Mouse (Mus musculus): Measurements from ENCODE around the gene Pkp3.

The Pkp3 gene

DNA sequence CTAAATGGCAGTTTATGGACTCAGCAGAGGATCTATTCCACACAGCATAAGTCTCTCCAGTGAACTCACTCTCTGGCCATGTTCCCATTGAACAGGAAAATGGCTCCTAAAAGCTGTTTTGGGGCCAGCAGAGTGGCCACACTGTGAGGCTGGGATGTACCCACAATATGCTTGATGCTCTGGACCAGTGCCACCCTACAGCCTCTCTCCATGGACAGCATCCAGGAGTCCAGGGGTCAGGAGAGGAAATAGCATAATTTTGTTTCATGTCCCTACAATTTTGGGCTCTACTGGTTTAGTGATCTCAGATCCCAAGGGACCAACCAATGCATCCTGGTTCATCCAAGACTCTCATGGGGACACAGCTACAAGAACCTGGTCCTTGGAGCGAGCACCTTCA lies 20.5 kb upstream of the Pkp3 start:
- no peak for DNase-seq (ENCODE audit: low spot score in 2 of 2)

GRCm38 (mm10) chr7:141058601-141059341 lies 19.2 kb upstream of the Pkp3 start:
- DNase-seq (ENCODE audit: low spot score in 2 of 2), result no peak

DNA sequence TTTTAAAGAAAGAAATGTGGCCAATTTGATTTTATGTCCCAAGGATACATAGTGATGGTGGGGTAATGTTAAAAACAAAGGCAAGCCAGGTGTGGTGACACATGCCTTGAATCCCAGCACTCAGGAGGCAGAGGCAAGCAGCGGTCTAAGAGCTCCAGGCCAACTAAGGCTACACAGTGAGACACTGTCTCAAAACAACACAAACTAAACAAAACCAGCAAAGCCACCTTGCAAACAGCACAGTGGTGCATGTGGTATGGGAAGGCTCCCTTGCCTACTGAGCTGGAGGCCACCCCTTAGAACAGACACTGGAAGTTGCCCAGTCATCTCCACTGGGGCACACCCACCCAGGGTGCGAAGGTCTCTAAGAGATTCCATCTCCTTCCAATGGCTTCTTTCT lies 18.1 kb upstream of the Pkp3 start:
- no peak for DNase-seq (ENCODE audit: low spot score in 2 of 2)

GRCm38 (mm10) chr7:141060426-141061242 lies 17.4 kb upstream of the Pkp3 start, which contains the start of gene B4galnt4:
TSS of gene B4galnt4 (plus strand) at chr7:141061104.
- DNase-seq (ENCODE audit: low spot score in 2 of 2), result peak in 1 of 2 experiments; percentile 68

GRCm38 (mm10) chr7:141061269-141061692 lies 16.7 kb upstream of the Pkp3 start:
- DNase-seq (ENCODE audit: low spot score in 2 of 2), result no peak

DNA sequence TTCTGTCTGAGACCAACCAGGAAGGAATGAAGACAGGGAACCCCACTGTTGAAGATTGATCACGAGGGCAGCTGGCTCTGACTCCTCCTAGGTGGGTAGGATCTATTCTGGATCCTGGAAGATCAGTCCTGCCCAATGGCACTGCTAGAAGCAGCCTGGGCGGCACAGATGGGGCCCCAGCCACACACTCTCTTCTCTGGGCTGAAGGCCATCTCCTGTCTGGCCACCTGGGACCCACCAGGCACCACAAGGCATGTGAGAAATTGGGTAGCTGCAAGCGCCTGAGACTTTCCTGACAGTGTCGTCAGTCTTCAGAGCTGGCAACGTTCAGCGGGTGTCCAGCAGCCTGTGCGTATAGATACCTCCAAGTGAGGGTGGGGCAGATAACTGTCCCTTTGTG lies 15.5 kb upstream of the Pkp3 start:
- no peak for DNase-seq (ENCODE audit: low spot score in 2 of 2)

DNA sequence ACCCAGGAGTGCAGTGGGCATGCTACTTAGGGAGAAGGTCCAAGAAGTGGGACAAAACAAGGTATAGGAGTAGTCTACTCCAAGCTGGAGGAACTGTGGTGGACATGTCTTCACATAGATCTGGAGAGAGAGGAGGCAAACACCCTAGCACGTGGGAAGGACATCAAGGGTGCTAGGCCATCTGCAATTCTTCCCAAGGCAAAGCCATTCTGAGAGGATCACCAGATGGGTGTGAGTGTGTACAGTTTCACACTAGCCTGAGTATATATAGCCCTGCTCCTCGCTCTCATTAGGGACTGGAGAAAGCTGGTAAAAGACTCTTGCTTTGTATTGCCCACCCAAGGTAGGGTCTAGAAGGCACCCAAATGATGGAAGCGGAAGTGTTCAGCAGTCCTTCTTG lies 14.7 kb upstream of the Pkp3 start:
- DNase-seq (ENCODE audit: low spot score in 2 of 2), result no peak

DNA sequence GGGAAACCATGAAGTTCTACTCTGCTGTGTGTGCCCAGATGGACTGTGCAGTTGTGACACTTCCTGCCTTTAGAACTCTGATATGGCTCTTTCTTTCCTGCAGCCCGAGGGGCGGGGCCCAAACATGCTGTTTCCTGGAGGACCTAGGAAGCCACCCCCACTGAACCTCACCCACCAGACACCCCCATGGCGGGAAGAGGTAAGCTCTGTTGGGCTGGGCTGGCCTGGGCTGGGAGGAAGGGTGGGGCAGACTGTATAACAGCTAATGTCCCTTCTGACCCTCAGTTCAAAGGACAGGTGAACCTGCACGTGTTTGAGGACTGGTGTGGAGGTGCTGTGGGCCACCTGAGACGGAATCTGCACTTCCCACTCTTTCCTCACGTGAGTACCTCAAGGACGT lies 13.8 kb upstream of the Pkp3 start:
- no peak for DNase-seq (ENCODE audit: low spot score in 2 of 2)

- no peak for DNase-seq (ENCODE audit: low spot score in 2 of 2)
Measured at GRCm38 (mm10) chr7:141064576-141064975, 13.4 kb upstream of the Pkp3 start.

DNA sequence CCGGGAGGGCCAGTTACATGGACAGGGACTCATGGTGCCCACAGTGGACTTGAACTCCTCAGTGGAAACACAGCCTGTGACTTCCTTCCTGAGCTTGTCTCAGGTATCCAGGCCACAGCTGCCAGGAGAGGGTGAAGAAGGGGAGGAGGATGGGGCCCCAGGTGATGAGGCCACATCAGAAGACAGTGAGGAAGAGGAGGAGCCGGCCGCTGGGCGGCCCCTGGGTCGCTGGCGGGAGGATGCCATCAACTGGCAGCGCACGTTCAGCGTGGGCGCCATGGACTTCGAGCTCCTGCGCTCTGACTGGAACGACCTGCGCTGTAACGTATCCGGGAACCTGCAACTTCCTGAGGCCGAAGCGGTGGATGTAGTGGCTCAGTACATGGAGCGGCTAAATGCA lies 9.7 kb upstream of the Pkp3 start:
- no peak for DNase-seq (ENCODE audit: low spot score in 2 of 2)

GRCm38 (mm10) chr7:141070058-141070862 lies 7.8 kb upstream of the Pkp3 start:
- DNase-seq (ENCODE audit: low spot score in 2 of 2), result peak in 1 of 2 experiments; percentile 77

DNA sequence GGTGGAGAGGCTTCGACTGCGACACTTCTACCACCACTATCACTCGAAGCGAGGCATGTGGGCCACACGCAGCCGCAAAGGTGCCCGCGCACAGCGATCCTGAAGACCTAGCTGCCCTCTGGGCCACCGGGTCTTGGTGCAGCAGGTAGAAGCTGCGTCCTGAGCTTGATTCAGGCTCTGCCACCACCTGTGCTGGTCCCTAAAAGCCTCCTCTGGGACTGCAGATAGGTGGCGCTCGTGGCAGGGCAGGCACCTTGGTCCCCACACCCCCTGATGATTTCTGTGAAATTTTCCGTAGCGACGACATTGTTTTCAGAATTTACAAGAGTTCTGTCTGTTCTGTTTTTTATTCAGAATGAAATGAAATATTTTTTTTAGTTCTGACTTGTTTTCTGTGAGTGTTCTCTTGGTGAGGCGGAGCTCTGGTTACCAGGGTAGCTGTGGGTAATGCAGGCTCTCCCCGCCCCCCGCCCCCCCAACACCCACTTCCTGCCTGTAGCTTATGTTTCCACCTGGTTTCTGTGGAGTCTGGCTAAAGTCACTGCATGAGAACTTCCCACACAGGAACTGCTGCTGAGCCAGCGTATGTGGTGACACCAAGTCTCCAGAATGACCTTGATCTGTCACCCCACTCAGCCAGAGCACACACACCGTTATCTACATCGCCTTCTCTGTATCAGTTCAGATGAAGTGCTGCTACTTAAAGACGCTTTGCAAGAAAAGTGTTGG lies 5.8 kb upstream of the Pkp3 start:
- peak in 1 of 2 experiments; percentile 74 for DNase-seq (ENCODE audit: low spot score in 2 of 2)

GRCm38 (mm10) chr7:141073782-141074181 lies 4.2 kb upstream of the Pkp3 start:
- no peak for DNase-seq (ENCODE audit: low spot score in 2 of 2)

DNA sequence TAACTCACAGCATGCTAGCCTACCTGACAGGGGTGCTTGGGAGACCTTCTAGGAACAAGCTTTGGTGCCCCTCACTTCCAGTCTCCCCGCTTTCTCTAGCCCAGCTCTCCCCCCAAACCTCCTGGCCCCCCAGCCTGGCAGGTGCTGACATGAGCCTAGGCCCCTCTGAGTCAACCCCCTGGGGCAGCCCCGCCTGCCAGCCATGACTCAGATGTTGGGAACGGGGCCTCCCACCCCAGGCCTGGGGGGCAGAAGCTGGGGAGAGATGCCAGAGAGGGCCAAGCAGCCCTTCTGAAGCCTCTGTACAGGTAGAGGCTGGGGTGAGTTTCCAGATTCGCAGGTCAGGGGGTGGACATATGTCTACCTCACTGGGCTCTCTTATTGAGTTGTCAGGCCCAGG lies 858 bp downstream of the Pkp3 start:
- no peak for DNase-seq (ENCODE audit: low spot score in 2 of 2)

DNA sequence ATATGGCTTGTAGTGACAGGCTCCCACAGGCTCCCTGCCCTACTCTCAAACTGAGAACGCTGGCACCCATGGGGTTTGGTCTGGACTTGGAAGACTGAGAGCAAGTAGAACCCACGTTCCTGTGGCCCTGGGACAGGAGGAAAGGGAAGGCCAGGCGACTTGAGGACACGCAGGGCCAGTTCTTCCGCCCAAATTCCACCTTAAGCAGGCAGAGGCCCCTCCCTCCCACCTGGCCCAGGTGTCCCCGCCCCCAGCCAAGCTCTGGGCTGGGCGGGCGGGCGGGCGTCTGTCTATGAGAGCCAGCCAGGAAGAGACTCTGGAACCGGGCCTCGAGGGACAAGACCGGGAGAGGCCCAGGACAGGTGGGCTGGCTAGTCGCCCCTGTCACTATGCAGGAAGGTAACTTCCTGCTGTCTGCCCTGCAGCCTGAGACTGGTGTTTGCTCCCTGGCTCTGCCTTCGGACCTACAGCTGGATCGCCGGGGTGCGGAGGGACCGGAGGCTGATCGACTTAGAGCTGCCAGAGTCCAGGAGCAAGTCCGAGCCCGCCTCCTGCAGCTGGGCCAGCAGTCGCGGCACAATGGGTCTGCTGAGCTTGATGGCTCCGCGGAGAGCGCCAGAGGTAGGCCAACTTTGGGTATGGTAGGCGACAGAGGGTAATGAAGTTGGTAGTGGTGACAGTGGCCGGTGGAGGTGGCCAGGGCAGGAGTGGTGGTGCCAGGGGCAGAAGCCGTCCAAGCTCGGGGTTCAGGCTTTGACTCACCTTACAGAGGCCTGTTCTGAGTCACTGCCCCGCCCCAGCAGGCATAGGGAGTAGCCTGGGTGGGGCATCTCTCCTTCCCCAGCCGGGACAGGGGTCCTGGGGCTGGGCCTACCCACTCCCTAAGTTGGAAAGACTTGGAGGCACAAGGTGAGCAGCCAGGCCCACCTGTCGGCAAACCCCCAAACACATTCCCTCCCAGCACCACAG lies 1.7 kb downstream of the Pkp3 start:
- DNase-seq (ENCODE audit: low spot score in 2 of 2), result no peak

- DNase-seq (ENCODE audit: low spot score in 2 of 2), result peak in 1 of 2 experiments; percentile 52
Measured at GRCm38 (mm10) chr7:141087894-141088293, 9.9 kb downstream of the Pkp3 start.

- peak in 1 of 2 experiments; percentile 38 for DNase-seq (ENCODE audit: low spot score in 2 of 2)
Measured at GRCm38 (mm10) chr7:141088473-141088872, 10.5 kb downstream of the Pkp3 start.

GRCm38 (mm10) chr7:141090228-141090627 lies 12.2 kb downstream of the Pkp3 start:
- DNase-seq (ENCODE audit: low spot score in 2 of 2), result no peak

- DNase-seq (ENCODE audit: low spot score in 2 of 2), result peak; percentile 81 to 94
Measured at GRCm38 (mm10) chr7:141092051-141092735, 14.2 kb downstream of the Pkp3 start.

- no peak for DNase-seq (ENCODE audit: low spot score in 2 of 2)
Measured at GRCm38 (mm10) chr7:141093950-141094349, 15.9 kb downstream of the Pkp3 start.
